Mouse (Mus musculus): ENCODE measurements around the gene Asxl2.
A peak's percentile ranks its signal among the peaks of the same experiment; 100 is the strongest.
"Not testable (repeated sequence)": the region's sequence is repeated elsewhere in the genome, so short reads cannot be mapped to it uniquely, and the experiment has no call there.

The Asxl2 gene

GRCm38 (mm10) chr12:3427891-3428775 lies 1.5 kb downstream of the Asxl2 start:
- DNase-seq: peak; percentile 37

- peak; percentile 32 for DNase-seq
Measured at GRCm38 (mm10) chr12:3429681-3430442, 3.2 kb downstream of the Asxl2 start.

GRCm38 (mm10) chr12:3430443-3430753 lies 3.7 kb downstream of the Asxl2 start:
- no peak for DNase-seq

- DNase-seq: no peak
Measured at GRCm38 (mm10) chr12:3430985-3431384, 4.3 kb downstream of the Asxl2 start.

- no peak for DNase-seq
Measured at GRCm38 (mm10) chr12:3433736-3434135, 7.1 kb downstream of the Asxl2 start.

- no peak for DNase-seq
Measured at GRCm38 (mm10) chr12:3436446-3436845, 9.8 kb downstream of the Asxl2 start.

- DNase-seq: no peak
Measured at GRCm38 (mm10) chr12:3437815-3438214, 11.2 kb downstream of the Asxl2 start.

GRCm38 (mm10) chr12:3440916-3441315 lies 14.3 kb downstream of the Asxl2 start:
- DNase-seq: no peak

- no peak for DNase-seq
Measured at GRCm38 (mm10) chr12:3441361-3441760, 14.7 kb downstream of the Asxl2 start.

GRCm38 (mm10) chr12:3453554-3453953 lies 26.9 kb downstream of the Asxl2 start:
- DNase-seq: no peak

GRCm38 (mm10) chr12:3463087-3463486 lies 36.4 kb downstream of the Asxl2 start:
- no peak for DNase-seq

GRCm38 (mm10) chr12:3499662-3500061 lies 73.0 kb downstream of the Asxl2 start:
- no peak for DNase-seq

GRCm38 (mm10) chr12:3500071-3500470 lies 73.4 kb downstream of the Asxl2 start:
- no peak for DNase-seq

GRCm38 (mm10) chr12:3518665-3519297 lies 92.1 kb downstream of the Asxl2 start:
- no peak for DNase-seq

- peak; percentile 55 for DNase-seq
Measured at GRCm38 (mm10) chr12:3521806-3522205, 95.1 kb downstream of the Asxl2 start.

- no peak for DNase-seq
Measured at GRCm38 (mm10) chr12:3525536-3525935, 98.9 kb downstream of the Asxl2 start.

GRCm38 (mm10) chr12:3535446-3535845 lies 108.8 kb downstream of the Asxl2 start:
- not testable (repeated sequence) for DNase-seq

GRCm38 (mm10) chr12:3537616-3538015 lies 111.0 kb downstream of the Asxl2 start:
- no peak for DNase-seq

GRCm38 (mm10) chr12:3538036-3538435 lies 111.4 kb downstream of the Asxl2 start:
- no peak for DNase-seq

- DNase-seq: no peak
Measured at GRCm38 (mm10) chr12:3539605-3540004, 112.9 kb downstream of the Asxl2 start.

- no peak for DNase-seq
Measured at GRCm38 (mm10) chr12:3540871-3541270, 114.2 kb downstream of the Asxl2 start.

GRCm38 (mm10) chr12:3545451-3545850 lies 118.8 kb downstream of the Asxl2 start:
- DNase-seq: no peak

GRCm38 (mm10) chr12:3546121-3546658 lies 119.5 kb downstream of the Asxl2 start:
- DNase-seq: no peak
